Mouse (Mus musculus) C2C12 (cell line): ENCODE results near the gene Runx2. TPM values are rescaled to one million over a fixed set of nuclear protein-coding genes. Genes with fewer than 3 reads are reported as not detected.

ENCODE experiments used
- H3K27me3 ChIP-seq: one replicate; pipeline ENCODE4 v1.6.1; 2011; ENCODE audit not compliant: control insufficient read depth, insufficient read depth, insufficient read length
- H3K36me3 ChIP-seq: one replicate; pipeline ENCODE4 v1.6.1; 2011; ENCODE audit not compliant: control insufficient read depth, insufficient read depth
- H3K4me3 ChIP-seq: one replicate; pipeline ENCODE4 v1.5.1; 2011; ENCODE audit warnings: mild to moderate bottlenecking, control low read depth; ENCODE audit not compliant: poor library complexity, insufficient read depth, severe bottlenecking
- H3K79me2 ChIP-seq: one replicate; pipeline ENCODE4 v1.6.1; 2011; ENCODE audit not compliant: control insufficient read depth, insufficient read depth
- H3K79me3 ChIP-seq: one replicate; pipeline ENCODE4 v1.6.1; 2011; ENCODE audit warnings: low read depth, control low read depth
- H3ac ChIP-seq: one replicate; pipeline ENCODE3; 2011; ENCODE audit warnings: low read depth; ENCODE audit not compliant: control insufficient read depth, insufficient read length
- CEBPB ChIP-seq: IDR thresholded peaks from one replicate; pipeline ENCODE4 v1.6.1; 2011; ENCODE audit warnings: low read depth, mild to moderate bottlenecking, control low read depth, moderate library complexity
- CTCF ChIP-seq: IDR thresholded peaks from one replicate; pipeline ENCODE4 v1.5.1; 2011; ENCODE audit not compliant: control insufficient read depth, insufficient read depth, insufficient read length
- FOSL1 ChIP-seq: IDR thresholded peaks from one replicate; pipeline ENCODE4 v1.8.0; 2011; ENCODE audit warnings: mild to moderate bottlenecking, low read length; ENCODE audit not compliant: poor library complexity, insufficient read depth, severe bottlenecking
- MAX ChIP-seq: IDR thresholded peaks from one replicate; pipeline ENCODE4 v1.6.1; 2011; ENCODE audit warnings: mild to moderate bottlenecking, control low read depth
- MYOD1 ChIP-seq: IDR thresholded peaks from one replicate; pipeline ENCODE4 v1.6.1; 2011; ENCODE audit warnings: low read depth; ENCODE audit not compliant: control insufficient read depth, insufficient read length
- MYOG ChIP-seq: IDR thresholded peaks from one replicate; pipeline ENCODE4 v1.6.1; 2011; ENCODE audit not compliant: control insufficient read depth, insufficient read length; ENCODE audit errors: extremely low read depth
- USF1 ChIP-seq: IDR thresholded peaks from one replicate; pipeline ENCODE4 v1.6.1; 2011; ENCODE audit warnings: low read depth, mild to moderate bottlenecking, control low read depth, moderate library complexity
- polyA plus RNA-seq: library from polyadenylated mRNA; unstranded; fragments of >200 nt; fragmentation: generic; extraction: Trizol; gene quantifications from one replicate; pipeline ENCODE4 v1.2.1, GENCODE M21; 2012; ENCODE audit warnings: missing spikeins

Gene Runx2
- polyA plus RNA-seq, 1 experiment: 16.6 TPM

DNA sequence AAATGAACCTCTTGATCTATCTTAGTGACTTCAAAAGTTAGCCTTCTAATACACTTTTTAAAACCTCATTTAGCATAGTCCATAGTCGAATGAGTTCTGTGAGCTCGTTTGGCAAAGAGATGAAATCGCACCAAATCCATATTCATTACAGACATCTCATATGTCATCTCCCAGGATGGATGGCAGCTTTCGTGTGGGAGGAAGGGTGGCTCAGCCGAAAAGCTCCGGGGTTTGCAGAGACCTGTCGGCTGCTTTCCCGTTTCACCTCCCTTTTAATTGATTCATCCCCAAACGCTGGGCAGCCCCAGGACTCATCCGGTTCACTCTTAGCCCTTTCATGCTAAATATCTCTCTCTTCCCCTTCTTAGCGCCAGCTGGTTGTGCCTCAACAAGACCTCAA, 275.7 kb downstream of the Runx2 start:
- Histone ChIP-seq H3K79me3 (no peaks in the 10 kb centered on the region), H3K27me3 (no peaks in the 10 kb centered on the region), H3K79me2 (no peaks in the 10 kb centered on the region), H3ac (no peak overlapping the region), H3K36me3 (no peaks in the 10 kb centered on the region), H3K4me3 (no peak overlapping the region)
- TF ChIP-seq MYOD1 (no peak), CTCF (no peak), MAX (no peak), CEBPB (no peak), USF1 (no peak), FOSL1 (no peak), MYOG (no peak)

DNA sequence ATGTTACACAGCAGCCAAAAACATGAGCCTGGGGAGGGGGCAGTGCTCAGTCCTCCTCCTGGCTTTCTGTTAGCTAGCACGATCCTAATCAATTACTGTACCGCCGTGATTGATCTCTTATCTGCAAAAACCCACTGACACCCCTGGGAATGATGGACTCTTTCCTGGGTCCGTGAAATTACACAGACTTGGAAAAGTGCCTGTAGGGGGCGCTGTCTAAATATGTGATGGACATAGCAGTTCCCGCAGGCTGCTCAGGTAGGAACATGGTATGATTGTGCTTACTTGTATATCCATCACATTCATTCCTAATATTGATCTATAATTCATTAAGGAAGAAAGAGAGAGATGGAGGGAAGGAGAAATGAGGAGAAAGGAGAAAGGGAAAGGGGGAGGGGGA, 284.6 kb downstream of the Runx2 start:
- no peak for TF ChIP-seq MAX
- no peak for TF ChIP-seq MYOD1
- TF ChIP-seq CTCF: no peak
- no peak for TF ChIP-seq FOSL1
- no peak for TF ChIP-seq CEBPB
- no peak for TF ChIP-seq MYOG
- no peak for TF ChIP-seq USF1
- Histone ChIP-seq H3K4me3 (no peak overlapping the region), H3K36me3 (no peaks in the 10 kb centered on the region), H3K79me2 (no peaks in the 10 kb centered on the region), H3ac (no peak overlapping the region), H3K79me3 (no peaks in the 10 kb centered on the region), H3K27me3 (no peaks in the 10 kb centered on the region)

DNA sequence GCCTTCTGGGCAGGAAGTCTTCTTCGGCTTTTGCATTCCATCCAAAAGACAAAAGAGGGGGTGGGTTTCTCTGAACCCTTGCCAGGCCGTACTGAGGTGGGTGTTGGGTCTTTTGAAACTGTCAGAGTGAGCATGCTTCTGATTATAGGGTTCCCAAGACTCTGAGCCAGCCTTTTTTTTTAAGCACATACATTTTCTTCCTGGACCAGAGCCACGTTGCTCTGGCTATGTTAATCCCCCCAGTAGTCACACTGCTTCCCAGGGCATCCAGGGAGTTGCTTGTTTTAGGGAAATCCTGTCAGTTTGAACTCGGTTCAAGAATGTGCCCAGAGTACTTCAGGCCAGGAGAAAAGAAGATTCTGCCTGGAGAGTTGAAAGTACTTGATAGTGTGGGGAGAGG, 286.0 kb downstream of the Runx2 start:
- TF ChIP-seq USF1 (no peak), CTCF (no peak), FOSL1 (no peak), MYOG (no peak), MYOD1 (no peak), CEBPB (no peak), MAX (no peak)
- Histone ChIP-seq H3K4me3 (no peak overlapping the region), H3K79me3 (no peaks in the 10 kb centered on the region), H3K36me3 (no peaks in the 10 kb centered on the region), H3ac (no peak overlapping the region), H3K27me3 (no peaks in the 10 kb centered on the region), H3K79me2 (no peaks in the 10 kb centered on the region)

DNA sequence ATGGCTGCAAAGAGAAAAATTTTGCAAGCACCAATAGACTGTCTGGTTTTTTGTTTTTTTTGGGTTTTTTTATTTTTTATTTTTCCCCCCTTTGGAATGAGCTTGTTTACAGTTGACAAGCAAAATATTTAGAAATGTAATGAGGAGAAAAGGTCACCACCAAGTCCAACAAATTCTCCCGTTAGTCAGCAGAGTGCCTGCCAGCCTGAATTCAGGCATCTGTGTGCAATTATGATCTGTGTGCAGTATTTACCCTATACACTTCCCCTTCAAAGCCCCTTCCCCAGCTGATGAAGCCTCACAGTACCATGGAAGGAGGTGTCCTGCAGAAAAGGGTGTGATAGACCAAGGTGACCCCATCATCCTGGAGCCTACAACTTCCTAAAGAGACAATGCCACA, 290.5 kb downstream of the Runx2 start:
- H3K4me3 ChIP-seq: no peak overlapping the region
- TF ChIP-seq USF1: no peak
- TF ChIP-seq FOSL1: no peak
- no peak for TF ChIP-seq MYOD1
- TF ChIP-seq MAX: no peak
- no peaks in the 10 kb centered on the region for H3K36me3 ChIP-seq
- no peaks in the 10 kb centered on the region for H3K27me3 ChIP-seq
- H3K79me3 ChIP-seq: no peaks in the 10 kb centered on the region
- no peak overlapping the region for H3ac ChIP-seq
- H3K79me2 ChIP-seq: no peaks in the 10 kb centered on the region

DNA sequence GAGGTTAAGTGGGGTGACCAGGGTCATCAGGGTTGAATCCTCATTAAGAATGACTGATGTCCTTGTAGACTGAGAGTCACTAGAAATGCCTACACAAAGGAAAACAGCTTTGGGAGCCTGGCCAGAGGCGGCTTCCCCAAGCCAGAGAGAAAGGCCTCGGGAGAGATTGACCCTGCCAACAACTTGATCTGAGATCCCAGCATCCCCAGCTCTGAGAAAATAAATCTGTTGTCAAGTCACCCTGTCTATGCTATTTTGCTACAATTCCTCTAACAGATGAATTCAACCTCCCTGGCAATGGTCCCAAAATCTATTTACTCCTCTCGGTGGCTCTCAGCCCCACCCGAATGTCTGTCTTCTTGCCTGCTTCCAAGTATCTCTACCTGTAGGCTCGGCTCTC, 291.7 kb downstream of the Runx2 start:
- Histone ChIP-seq H3K36me3 (no peaks in the 10 kb centered on the region), H3K4me3 (no peak overlapping the region), H3K27me3 (no peaks in the 10 kb centered on the region), H3ac (no peak overlapping the region), H3K79me2 (no peaks in the 10 kb centered on the region), H3K79me3 (no peaks in the 10 kb centered on the region)
- TF ChIP-seq FOSL1 (no peak), CTCF (no peak), MAX (no peak), CEBPB (no peak), MYOG (no peak), MYOD1 (no peak), USF1 (no peak)
